In the genomic region with DNA sequence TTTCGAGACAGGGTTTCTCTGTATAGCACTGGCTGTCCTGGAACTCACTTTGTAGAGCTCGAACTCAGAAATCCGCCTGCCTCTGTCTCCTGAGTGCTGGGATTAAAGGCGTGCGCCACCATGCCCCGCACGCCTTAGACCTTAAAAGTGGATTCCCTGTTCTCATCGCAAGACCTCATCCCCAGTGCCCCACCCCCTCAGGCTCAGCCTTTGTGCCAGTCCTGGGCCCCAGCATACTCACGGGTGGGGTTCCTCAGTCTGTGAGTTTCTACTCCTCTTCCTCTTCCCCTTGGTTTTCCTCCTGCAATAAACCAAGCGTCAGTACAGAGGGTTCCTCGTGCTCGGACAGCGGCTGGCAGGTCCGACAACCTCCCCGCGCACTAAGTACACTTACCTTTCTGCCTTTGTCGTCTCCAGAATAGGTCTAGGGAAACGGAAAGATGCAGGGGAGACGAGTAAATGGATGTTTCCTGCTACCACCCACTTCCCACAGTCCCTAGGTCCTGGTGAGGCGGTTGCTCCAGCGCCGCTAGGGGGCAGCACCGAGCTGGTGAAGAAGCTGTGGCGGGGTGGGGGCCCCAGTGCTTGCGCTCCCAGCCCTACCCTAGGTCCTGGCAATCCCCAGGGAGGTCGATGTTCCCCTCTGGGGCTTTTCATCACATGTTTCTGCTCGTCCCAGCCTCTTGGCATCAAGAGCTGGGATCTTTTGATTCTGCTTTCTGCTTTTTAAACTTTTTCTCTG, we compare ENCODE assay signal across 9 mouse cellular contexts. TPM values are rescaled to one million over a fixed set of nuclear protein-coding genes. Genes with fewer than 3 reads are reported as not detected.
DNase-seq lines count a peak whose midpoint lies in the region; ATAC-seq lines count a peak whose summit lies in the region.
"Had no signal": no experiment of that assay in that cellular context is flagged by ENCODE, and none has a peak within 500 bp of the region (broad histone marks: within the 10 kb centered on the region; RNA-seq: fewer than 3 reads in every experiment).

No protein-coding gene starts in this region.

- no peaks in the 10 kb centered on the region for H3K27me3 ChIP-seq in heart, embryonic 15.5 days
- H3K27me3 ChIP-seq in liver, embryonic 11.5 days (replicated peaks; ENCODE audit: control insufficient read depth, insufficient read depth, low read length) = no peaks in the 10 kb centered on the region
- no peaks in the 10 kb centered on the region for H3K27me3 ChIP-seq in stomach, embryonic 14.5 days (ENCODE audit: control insufficient read depth, insufficient read depth, low read length)

- H3K4me2 ChIP-seq in heart, embryonic 15.5 days = peak overlapping the region; percentile 42
- peak overlapping the region; percentile 44 for H3K4me2 ChIP-seq in liver, embryonic 11.5 days
- H3K4me2 ChIP-seq in stomach, embryonic 14.5 days (replicated peaks; ENCODE audit: low read depth, low read length) = no peak overlapping the region

- WGBS in heart, embryonic 15.5 days = 29% methylated on average over 27 of the region's 27 CpGs
- WGBS in liver, embryonic 11.5 days = 22% methylated on average over 27 of the region's 27 CpGs
- WGBS in stomach, embryonic 14.5 days = 34% methylated on average over 27 of the region's 27 CpGs

- H3K4me3 ChIP-seq in heart, embryonic 15.5 days = no peak overlapping the region
- H3K4me3 ChIP-seq in liver, embryonic 11.5 days (ENCODE audit: low read depth, low read length) = 0 out of 2 replicates have a peak overlapping the region, but pooled peaks have one; percentile 22
- H3K4me3 ChIP-seq in stomach, embryonic 14.5 days (ENCODE audit: low read depth, low read length) = no peak overlapping the region
- H3K4me3 ChIP-seq: erythroblast, embryonic 14.5 days had no signal

- H3K27ac ChIP-seq in heart, embryonic 15.5 days = no peak overlapping the region
- no peak overlapping the region for H3K27ac ChIP-seq in liver, embryonic 11.5 days (ENCODE audit: low read depth, low read length)
- no peak overlapping the region for H3K27ac ChIP-seq in stomach, embryonic 14.5 days (ENCODE audit: low read length)

- H3K4me1 ChIP-seq in heart, embryonic 15.5 days (replicated peaks) = peaks cover 34% of the 10 kb centered on the region
- H3K4me1 ChIP-seq in liver, embryonic 11.5 days (replicated peaks; ENCODE audit: control insufficient read depth, insufficient read depth, low read length) = no peaks in the 10 kb centered on the region
- peaks cover 12% of the 10 kb centered on the region; the same call in 1 of the 2 replicates for H3K4me1 ChIP-seq in stomach, embryonic 14.5 days (ENCODE audit: control insufficient read depth, insufficient read depth, low read length)

- no peaks in the 10 kb centered on the region for H3K36me3 ChIP-seq in heart, embryonic 15.5 days
- H3K36me3 ChIP-seq in liver, embryonic 11.5 days (ENCODE audit: control insufficient read depth, insufficient read depth, low read length) = no peaks in the 10 kb centered on the region
- H3K36me3 ChIP-seq in stomach, embryonic 14.5 days (ENCODE audit: control insufficient read depth, insufficient read depth, low read length) = peaks cover 14% of the 10 kb centered on the region

- H3K9me3 ChIP-seq in heart, embryonic 15.5 days (replicated peaks) = no peaks in the 10 kb centered on the region
- no peaks in the 10 kb centered on the region for H3K9me3 ChIP-seq in liver, embryonic 11.5 days (ENCODE audit: control insufficient read depth, low read length)
- no peaks in the 10 kb centered on the region for H3K9me3 ChIP-seq in stomach, embryonic 14.5 days (ENCODE audit: control insufficient read depth, low read depth, low read length)

- no peak overlapping the region; the same call in 1 of the 2 replicates for H3K9ac ChIP-seq in heart, embryonic 15.5 days
- no peak overlapping the region for H3K9ac ChIP-seq in liver, embryonic 11.5 days (ENCODE audit: low read depth, low read length)
- H3K9ac ChIP-seq in stomach, embryonic 14.5 days (replicated peaks; ENCODE audit: low read depth, low read length) = no peak overlapping the region

- ATAC-seq in CD4-positive, CD25-positive, alpha-beta regulatory T cell, adult 4 months = peak; percentile 79
- ATAC-seq in heart, embryonic 15.5 days (replicated peaks; ENCODE audit: insufficient number of reproducible peaks, insufficient read depth, low FRiP score, low read depth) = peak; percentile 58; the same call in 1 of the 2 replicates
- peak; percentile 76 for ATAC-seq in liver, embryonic 11.5 days (replicated peaks; ENCODE audit: low FRiP score)
- ATAC-seq in stomach, embryonic 14.5 days (ENCODE audit: insufficient number of reproducible peaks, insufficient read depth, low FRiP score, low read depth) = peak; percentile 33; the same call in 1 of the 2 replicates

- DNase-seq in c-Kit-negative CD71-positive TER-119-positive erythroid progenitor cells, embryonic 14.5 days (ENCODE audit: low read depth, low spot score) = peak; percentile 26
- DNase-seq in fibroblast of lung, adult 2 months (ENCODE audit: low read depth) = peak; percentile 36
- DNase-seq in kidney, postnatal 10 days = peak; percentile 94
- DNase-seq in liver, embryonic 11.5 days (ENCODE audit: low spot score) = peak; percentile 79
- peak; percentile 89 for DNase-seq in naive thymus-derived CD4-positive, alpha-beta T cell, adult 2 months (ENCODE audit: low read depth)

RNA-seq across cellular contexts. Expression of a gene that starts 8.3 kb away (rescaled TPM):
- not detected for polyA plus RNA-seq in CD4-positive, CD25-positive, alpha-beta regulatory T cell, adult 4 months (2017; shearing (Covaris generic))
- 8.9 and 9.5 TPM in 2 replicates for polyA plus RNA-seq in heart, embryonic 15.5 days (2015; fragmentation: Nextera tagmentation; extraction: Ambion mirVana)
- 4.0 and 5.7 TPM in 2 replicates for polyA plus RNA-seq in liver, embryonic 11.5 days (2014; fragmentation: Nextera tagmentation; extraction: Ambion mirVana)
- polyA plus RNA-seq in stomach, embryonic 14.5 days (2014; fragmentation: Nextera tagmentation; extraction: Ambion mirVana) = 18.2 and 21.8 TPM in 2 replicates
- polyA plus RNA-seq: erythroblast, embryonic 14.5 days had no signal

RNA-seq across cellular contexts. Expression of a gene that starts 18.2 kb away (rescaled TPM):
- polyA plus RNA-seq in CD4-positive, CD25-positive, alpha-beta regulatory T cell, adult 4 months (2017; shearing (Covaris generic)) = under 1 TPM; 0.28 to 0.43 TPM
- polyA plus RNA-seq in heart, embryonic 15.5 days (2015; fragmentation: Nextera tagmentation; extraction: Ambion mirVana) = 0.87 and 1.9 TPM in 2 replicates
- polyA plus RNA-seq in liver, embryonic 11.5 days (2014; fragmentation: Nextera tagmentation; extraction: Ambion mirVana) = 0.99 and 1.1 TPM in 2 replicates
- polyA plus RNA-seq in stomach, embryonic 14.5 days (2014; fragmentation: Nextera tagmentation; extraction: Ambion mirVana) = 1.5 and 1.8 TPM in 2 replicates

RNA-seq across cellular contexts. Expression of a gene that starts 50.0 kb away (rescaled TPM):
- polyA plus RNA-seq in CD4-positive, CD25-positive, alpha-beta regulatory T cell, adult 4 months (2017; shearing (Covaris generic)) = 10 to 100 TPM; 67.3 to 94.7 TPM
- 50.1 and 62.3 TPM in 2 replicates for polyA plus RNA-seq in heart, embryonic 15.5 days (2015; fragmentation: Nextera tagmentation; extraction: Ambion mirVana)
- polyA plus RNA-seq in liver, embryonic 11.5 days (2014; fragmentation: Nextera tagmentation; extraction: Ambion mirVana) = 75.6 and 86.5 TPM in 2 replicates
- 81.1 and 82.5 TPM in 2 replicates for polyA plus RNA-seq in stomach, embryonic 14.5 days (2014; fragmentation: Nextera tagmentation; extraction: Ambion mirVana)

RNA-seq across cellular contexts. Expression of a gene that starts 58.7 kb away (rescaled TPM):
- polyA plus RNA-seq in CD4-positive, CD25-positive, alpha-beta regulatory T cell, adult 4 months (2017; shearing (Covaris generic)) = 10 to 100 TPM; 57.2 to 73.7 TPM
- polyA plus RNA-seq in heart, embryonic 15.5 days (2015; fragmentation: Nextera tagmentation; extraction: Ambion mirVana) = 199 and 204 TPM in 2 replicates
- polyA plus RNA-seq in liver, embryonic 11.5 days (2014; fragmentation: Nextera tagmentation; extraction: Ambion mirVana) = 139 and 143 TPM in 2 replicates
- polyA plus RNA-seq in stomach, embryonic 14.5 days (2014; fragmentation: Nextera tagmentation; extraction: Ambion mirVana) = 99.1 and 102 TPM in 2 replicates

RNA-seq across cellular contexts. Expression of a gene that starts 58.7 kb away (rescaled TPM):
- 1 to 10 TPM; 3.4 to 5.5 TPM for polyA plus RNA-seq in CD4-positive, CD25-positive, alpha-beta regulatory T cell, adult 4 months (2017; shearing (Covaris generic))
- 2.5 TPM in 2 replicates for polyA plus RNA-seq in heart, embryonic 15.5 days (2015; fragmentation: Nextera tagmentation; extraction: Ambion mirVana)
- polyA plus RNA-seq in liver, embryonic 11.5 days (2014; fragmentation: Nextera tagmentation; extraction: Ambion mirVana) = 3.8 and 4.3 TPM in 2 replicates
- polyA plus RNA-seq in stomach, embryonic 14.5 days (2014; fragmentation: Nextera tagmentation; extraction: Ambion mirVana) = 4.4 and 5.3 TPM in 2 replicates

Comparison
In these comparisons a context has a peak if more than half of its experiments do, and no peak if none do; other contexts are left out.
1. DNase-seq: peak in every context shown above with its lines; median percentile 94 in kidney, postnatal 10 days; 89 in naive thymus-derived CD4-positive, alpha-beta T cell, adult 2 months; 79 in liver, embryonic 11.5 days; 36 in fibroblast of lung, adult 2 months; 26 in c-Kit-negative CD71-positive TER-119-positive erythroid progenitor cells, embryonic 14.5 days.